Mouse (Mus musculus) adrenal gland, adult (tissue): ENCODE measurements around the gene Diaph3.

Experiments
- DNase-seq, 2 experiments: peaks; one replicate each; pipeline ENCODE4 v3.0.0; 2022 to 2023; ENCODE audit warnings: low spot score in 1 of 2; ENCODE audit not compliant: inconsistent age in 2 of 2

Gene Diaph3

DNA sequence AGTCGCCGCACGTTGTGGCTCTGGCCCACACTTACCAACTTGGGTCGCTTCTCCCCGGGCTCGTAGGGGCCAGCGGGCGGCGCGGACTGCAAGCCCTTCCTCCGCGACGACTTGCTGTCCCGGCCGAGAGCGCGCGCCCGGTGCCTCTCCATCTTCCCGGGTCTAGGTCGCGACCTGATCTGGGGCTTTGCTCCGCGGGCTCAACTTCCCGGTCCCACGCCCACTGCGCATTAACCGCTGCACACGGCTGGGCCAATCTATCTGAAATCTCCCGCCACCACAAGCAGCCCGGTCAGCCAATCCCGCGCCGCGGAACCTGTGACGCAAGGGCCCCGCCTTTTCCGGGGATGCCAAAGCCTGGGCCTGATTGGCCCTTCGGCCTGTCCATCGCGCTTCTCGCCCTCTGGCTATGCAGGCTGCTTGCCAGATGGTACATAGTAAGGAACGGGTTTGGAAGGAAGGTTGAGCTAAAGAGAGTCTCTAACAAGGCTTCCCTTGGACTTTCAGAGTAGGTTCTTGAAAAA, at the start of gene Diaph3:
TSS of gene Diaph3 (minus strand) at position 273 of the 524 bp plus-strand sequence.
- DNase-seq: peak; percentile 92 to 97

DNA sequence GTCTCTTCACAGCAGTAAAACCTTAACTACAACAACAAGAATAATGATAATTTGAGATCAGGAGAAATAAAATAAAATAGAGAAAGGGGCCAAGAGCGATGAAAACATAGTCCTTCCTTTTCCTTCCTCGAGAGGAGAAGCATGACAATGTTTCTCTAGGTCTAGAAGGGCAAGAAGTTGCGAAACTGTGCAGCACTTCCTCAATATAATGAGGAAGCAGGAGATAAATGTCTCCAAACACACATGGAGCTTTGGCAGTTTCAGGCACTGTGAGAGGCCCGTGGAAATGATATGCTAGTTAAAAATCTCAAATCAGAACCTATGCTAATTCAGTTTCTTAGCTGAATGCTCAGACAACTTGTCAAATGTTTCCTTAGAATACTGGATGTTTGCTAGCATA, 49.6 kb upstream of the Diaph3 start:
- DNase-seq: no peak

DNA sequence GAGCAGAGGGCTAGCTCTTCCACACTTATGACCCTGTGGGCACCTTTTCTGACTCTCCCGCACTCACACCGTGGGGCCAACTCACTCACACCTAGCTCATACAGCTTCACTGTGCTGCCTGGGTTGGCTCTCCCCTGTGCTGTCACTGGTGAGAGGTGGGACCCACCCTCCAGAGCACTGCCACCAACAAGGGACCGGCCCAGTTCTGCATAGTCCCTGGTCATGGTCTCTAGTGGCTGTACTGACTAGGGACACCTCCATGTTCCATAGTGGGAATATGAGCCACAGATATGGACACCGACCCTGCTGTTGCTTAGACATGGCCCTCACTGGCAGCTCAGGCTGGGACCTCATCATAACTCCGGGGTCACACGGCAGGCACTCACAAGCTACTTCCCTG, 30.5 kb upstream of the Diaph3 start:
- no peak for DNase-seq

DNA sequence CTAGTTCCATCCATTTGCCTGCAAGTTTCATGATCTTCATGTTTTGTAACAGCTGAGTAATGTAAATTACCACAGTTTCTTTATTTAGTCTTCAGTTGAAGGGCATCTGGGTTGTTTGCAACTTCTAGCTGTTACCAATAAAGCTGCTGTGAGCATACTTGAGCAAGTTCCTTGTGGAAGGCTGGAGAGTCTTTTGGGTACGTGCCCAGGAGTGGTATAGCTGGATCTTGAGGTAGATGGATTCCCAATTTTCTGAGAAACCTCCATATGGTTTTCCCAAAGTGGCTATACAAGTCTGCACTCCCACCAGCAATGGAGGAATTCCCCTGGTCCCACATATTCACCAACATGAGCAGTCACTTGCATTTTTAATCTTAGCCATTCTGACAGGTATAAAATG, 28.1 kb upstream of the Diaph3 start:
- no peak for DNase-seq

DNA sequence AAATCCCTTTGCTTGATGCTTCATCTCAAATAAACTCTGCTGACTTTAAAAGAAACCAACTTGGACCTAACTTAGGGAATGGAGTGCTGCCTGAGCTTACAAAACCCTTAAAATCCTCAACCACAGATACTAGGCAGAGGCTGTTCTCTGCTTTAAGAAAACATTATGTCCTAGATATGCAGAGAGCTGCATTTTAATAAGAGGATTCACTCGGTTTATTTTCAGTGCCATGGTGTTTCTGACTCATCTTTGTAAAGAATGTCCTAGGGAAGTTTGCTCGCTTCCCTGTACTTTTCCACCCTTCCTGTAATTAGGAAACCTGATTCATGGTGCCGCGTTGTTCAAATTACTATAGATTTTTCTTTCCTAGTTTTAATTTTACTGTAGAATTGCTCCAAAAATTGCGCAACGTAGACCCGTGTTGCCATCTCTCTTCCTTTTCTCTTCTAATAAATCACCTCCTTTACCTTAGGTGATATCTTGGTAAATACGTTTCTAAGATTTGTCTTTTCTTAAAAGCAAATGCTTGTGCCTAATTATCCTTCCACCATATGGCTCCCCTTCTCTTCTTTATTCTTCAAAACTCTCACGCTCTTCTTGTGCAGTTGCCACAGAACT, 14.7 kb upstream of the Diaph3 start:
- DNase-seq: no peak

DNA sequence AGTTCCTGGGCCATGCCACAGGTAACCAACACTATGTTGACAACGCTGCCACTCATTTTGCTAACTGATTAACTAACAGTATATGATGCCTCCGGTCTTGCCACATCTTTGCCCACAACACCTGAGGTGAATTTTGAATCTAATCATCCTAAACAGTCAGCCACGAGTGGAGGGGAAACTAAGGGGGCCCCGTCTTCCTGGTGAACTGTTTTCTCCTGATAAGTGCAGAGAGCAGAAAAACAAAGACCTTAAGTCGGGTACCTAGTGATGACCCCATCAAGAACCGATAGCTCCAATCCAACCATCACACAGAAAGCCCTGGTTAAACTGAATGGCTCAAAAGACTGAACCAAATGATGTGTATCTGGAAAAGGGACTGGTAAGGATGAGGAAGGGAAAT, 8.6 kb upstream of the Diaph3 start:
- DNase-seq: no peak

DNA sequence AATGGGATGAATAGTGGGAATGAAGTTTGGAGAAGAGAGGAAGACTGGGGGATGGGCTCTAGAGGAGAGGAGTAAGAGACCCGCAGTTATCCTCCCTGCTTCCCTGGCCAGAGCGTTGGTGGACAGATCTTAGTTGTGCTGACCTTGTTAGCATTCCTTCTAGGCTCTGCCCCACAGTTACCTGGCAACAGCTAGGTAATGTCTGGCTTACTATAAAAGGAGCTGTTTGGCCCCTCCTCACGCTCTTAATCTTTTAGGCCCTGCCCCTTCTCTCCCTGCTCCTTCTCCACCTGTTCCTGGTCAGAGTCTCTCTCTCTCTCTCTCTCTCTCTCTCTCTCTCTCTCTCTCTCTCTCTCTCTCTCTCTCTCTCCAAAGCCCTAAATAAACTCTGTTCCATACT, 5.7 kb upstream of the Diaph3 start:
- DNase-seq: no peak

DNA sequence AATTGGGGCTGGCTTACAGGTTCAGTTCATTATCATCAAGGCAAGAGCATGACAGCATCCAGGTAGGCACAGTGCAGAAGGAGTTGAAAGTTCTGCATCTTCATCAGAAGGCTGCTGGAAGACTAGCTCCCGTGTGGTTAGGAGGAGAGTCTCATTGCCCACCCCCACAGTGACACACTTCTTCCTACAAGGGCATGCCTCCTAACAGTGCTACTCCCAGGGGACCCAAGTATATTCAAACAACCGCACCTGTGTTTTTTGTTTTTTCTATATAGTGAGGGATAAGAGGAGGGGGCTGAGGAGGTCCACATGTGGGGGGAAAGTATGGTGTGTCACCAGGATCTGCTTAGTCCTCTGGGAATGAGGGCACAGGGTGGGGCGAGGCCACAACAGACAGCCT, 4.3 kb upstream of the Diaph3 start:
- DNase-seq: no peak

DNA sequence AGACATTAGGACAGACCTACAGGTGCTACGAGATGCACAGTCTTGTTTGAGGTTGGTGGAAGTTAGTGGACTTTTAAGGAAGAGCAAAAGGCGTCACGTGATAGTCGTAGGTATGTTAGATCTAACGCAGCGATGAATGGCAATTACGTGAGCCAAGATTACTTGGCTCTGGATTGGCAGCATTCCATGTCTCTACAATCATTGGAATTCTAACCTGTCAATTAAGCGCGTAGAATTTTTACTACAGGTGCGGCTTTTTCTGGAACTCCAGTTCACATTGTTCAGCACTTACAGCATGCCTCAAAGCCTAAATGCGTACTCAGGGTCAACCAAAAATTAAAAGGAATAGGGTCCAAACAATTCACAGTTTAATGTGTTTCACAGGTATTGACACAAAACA, 742 bp upstream of the Diaph3 start:
- DNase-seq: peak in 1 of 2 experiments; percentile 32

DNA sequence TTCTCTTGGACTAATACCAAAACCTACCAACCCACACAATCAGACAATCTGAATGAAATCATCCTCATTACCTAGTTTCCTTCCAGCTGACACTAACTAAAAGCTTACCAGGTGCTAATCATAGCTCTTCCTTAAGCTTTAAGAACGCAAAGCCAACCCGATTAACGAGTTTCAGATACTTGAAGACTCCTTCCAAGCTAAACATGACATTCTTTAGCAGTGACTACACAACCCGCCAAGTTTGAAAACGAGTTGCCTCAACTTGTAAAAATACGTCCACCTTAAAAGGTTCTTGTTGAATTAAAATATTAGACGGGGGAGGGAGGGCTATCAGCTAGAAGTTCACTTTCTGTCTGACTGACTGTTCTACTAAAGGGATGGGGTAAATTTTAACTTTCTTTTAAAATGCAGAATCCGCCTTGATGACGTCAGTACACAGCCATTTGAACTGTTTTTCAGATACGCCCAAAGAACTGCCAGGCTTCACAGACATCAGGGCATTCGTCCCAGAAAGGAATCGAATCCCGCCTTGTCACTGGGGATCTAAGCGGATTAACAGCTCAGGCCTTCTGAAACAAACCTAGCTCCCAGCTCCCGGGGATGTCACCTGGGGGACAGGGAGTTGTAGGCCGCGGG, 590 bp downstream of the Diaph3 start:
- no peak for DNase-seq

DNA sequence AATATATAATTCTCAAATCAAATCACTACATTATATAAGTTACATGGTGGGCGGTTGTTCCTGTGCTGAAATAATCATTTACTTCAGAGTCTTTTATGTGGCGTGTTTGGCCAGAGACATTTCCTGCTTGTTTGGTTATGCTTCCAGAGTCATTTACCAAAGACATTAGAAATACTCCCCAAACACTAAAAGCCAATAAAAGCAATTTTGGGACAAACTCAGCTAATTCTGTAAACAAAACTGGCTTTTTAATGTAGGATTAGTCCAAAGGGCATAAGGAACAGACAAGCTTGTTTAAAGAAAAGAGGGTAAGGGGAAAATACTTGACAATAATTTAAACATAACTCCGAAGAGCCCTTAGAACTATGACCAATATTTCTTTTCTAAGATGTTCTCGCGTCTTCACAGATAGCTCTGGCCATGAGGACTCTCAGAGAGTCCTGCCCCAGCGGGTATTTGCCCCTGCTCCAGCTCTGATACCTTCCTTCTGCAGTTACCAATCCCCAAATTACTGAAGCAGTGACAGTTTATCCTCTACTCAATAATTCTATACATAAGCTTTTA, 14.9 kb downstream of the Diaph3 start:
- DNase-seq: no peak

DNA sequence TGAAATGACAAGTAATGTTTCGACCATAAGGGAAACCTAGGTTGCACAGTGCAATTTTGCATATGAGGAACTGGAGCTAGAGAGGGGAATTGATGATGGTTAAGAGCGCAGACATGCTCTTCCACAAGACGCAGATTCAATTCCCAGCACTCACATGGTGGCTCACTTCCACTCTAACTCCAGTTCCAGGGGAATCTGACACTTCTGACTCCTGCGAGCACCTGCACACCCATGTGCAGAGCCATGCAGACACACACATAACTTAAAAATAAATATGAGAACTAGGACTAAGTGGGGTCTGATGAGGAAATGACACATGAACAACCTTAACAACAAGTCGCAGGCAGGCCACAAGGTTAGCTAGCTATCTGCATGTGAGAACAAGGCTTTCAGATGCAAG, 15.5 kb downstream of the Diaph3 start:
- DNase-seq: no peak

DNA sequence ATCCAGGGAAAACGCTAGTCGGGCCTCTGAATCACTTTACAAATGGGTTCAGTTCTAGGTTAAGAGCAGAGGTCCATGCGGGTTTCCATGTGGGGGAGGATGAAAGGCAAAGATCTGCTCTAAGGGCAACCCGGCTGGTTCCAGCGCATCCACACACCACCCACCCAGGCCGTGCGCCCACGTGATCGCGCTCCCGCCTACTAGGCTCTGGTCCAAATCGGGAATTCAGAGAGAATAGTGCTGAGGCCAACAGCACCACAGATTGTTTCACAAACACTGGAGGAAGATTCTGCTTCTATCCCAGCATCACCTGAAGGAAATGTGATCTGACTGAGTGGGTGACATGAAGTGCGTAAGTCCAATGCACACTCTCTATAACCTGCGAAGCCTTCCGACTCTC, 17.9 kb downstream of the Diaph3 start:
- DNase-seq: no peak

DNA sequence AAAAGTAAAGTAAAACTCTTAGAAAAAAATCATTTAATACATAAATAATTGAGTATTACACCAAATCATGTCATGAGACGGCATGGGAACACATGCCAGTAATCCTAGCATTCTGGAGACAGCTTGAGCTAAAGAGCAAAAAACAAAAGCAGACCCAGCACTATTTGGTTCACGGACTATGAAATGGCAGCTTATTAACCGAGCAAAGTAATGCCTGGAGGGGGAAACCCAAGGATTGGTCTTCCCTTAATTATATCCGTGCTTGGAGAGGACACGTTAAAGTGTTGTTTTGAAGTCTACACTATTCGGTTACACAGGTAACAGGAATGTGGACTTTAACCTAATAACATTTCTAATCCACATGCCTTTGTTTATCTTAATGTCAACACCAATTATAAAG, 19.2 kb downstream of the Diaph3 start:
- DNase-seq: no peak

DNA sequence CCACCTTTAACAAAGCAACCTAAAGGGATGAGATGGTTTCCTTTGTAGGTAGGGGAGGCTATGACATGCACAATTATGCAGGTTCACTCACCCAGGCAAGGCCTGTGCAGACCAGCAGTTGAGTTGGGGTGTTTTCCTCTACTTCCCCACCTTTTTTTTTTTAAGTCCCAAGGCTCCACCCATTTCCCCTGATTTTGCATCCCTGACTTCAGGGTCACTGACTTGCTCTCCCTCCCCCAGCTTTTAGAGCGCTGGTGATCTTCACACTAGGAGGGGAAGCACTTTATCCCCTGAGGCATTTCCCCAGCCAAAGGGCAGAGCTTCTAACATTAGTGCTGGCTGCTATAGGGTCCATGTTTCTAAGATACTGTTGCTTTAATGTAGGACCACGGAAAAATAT, 30.4 kb downstream of the Diaph3 start:
- no peak for DNase-seq

DNA sequence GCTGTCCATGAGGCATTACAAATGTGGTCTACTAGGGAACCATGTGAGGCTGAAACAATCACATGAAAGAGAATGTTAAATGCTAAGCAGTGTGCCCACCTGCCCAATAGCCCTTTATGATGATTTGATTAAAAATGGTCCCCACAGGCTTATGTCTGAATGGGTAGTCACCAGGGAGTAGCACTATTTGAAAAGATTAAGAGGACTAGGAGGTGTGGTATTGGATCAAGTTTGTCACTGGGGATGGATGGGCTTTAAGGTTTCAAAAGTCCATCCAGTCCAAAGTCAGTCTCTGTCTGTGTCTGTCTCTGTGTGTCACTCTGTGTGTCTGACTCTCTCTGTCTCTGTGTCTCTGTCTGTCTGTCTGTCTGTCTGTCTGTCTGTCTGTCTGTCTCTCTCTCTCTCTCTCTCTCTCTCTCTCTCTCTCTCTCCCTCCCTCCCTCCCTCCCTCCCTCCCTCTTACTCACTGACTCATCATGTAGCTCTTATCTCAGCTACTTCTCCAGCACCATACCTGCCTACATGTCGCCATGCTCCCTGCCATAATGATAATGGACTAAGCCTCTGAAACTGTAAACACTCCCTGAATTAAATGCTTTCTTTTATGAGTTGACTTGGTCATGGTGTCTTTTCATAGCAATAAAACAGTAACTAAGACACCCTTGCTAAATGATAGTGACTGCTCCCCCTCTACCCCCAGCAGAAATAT, 41.5 kb downstream of the Diaph3 start:
- no peak for DNase-seq

DNA sequence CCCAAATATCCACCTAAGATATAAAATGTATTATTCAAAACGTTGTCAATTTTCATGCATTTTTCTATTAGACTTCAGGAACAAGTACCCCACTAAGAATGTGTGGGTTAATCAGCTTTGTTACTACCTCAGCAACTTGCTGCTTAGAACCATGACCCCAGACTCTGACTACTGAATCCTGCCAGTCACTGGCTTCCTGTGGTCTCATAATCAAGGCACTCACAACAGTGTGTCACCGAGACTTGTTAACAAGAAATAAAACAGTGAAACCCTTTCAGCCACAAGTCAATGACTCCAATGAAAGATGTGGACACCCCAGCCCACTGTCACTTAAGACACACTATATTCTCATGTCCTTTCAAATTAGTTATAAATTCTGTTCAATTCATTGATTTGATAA, 42.9 kb downstream of the Diaph3 start:
- no peak for DNase-seq

DNA sequence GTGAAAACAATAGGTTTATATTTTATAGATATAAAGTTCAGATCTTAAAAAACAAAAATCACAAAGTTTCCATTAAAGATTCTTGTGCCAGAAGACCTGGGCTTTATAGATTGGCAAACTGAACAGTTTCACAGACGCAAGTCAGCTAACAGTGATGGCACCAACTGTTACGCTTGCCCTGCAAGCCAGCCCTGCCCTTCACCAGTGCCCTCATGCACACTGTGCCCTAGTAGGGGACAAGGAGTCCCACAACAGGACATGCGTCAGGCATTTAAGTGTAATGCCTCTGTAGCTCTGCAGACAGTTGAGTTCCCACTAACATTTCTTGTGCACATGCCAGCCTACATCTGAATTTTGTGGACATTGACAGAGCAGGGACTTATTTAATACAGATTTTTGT, 49.5 kb downstream of the Diaph3 start:
- no peak for DNase-seq

DNA sequence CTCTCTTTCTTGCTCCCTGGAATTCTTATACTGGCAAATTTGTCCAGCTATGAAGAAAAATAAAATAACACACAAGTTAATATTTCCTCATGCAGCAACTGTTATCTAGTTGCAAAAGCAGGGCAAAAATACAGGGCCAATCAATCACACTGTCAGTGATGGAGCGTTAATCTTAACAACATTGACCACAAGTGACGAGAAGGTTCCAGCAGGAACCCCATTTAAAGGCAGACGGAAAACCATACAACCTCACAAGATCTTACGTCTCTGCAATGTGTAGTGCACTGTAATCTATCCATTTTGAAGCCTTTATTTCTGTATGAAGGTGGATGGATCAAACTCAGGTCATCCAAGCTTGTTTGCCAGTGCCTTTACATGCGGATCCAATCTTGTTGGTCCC, 49.9 kb downstream of the Diaph3 start:
- DNase-seq: no peak

DNA sequence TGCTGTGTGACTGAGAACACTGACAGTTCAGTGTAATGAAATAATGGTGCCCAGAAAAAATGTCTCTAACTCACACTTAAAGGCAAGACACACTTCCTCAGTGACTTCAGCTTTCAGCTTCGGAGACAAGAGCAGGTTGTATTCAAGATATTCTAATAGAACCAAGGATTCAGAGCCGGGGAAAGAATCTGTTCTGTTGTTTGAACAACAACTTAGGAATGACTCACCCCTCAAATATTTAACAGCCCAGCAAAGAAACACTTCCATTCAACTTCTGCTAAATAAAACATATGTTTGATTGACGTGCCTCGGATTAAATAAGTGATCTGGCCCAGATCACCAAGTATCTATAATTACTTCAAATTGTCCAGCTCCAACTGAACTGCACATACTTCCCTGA, 52.1 kb downstream of the Diaph3 start:
- DNase-seq: no peak

DNA sequence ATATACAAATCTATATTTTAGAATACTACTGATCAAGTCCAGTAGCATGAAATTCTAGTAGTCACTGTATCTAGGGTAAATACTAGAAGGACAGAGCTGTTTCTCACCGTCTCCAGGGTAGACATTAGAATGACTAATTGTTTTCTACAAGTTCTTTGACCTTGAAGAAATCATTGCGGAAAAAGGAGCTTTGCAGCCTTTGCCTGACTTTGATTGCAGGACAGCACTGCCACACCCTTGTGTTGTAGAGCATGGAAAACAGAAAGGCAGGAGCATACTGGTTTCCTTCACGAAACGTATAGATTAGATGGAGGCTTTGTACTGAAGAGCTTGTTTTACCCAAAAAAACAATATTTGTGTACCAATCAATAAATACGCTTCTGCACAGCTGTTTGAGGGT, 52.6 kb downstream of the Diaph3 start:
- no peak for DNase-seq

DNA sequence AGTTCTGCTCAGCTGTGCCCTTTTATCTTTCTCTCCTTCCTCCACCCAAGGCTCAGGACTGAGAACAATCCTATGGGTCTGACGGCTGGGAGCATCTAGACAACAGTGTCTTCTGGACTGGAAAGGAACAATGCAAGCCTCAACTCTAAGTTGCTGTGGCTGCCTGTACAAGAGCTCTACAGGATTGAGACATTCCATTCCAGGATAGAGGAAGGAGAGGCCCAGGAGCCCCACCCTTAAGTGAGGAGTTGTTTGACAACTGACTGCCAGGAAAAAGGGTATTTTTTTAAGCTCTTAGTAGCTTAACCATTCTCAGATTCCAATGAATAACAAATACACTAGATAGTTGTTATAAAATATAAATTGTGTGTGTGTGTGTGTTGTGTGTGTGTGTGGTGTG, 53.0 kb downstream of the Diaph3 start:
- DNase-seq: no peak
